Mouse (Mus musculus) bone marrow, adult 2 months (tissue): ENCODE results near the gene Tmem72.

Experiments
- CTCF ChIP-seq: fragments of 200-500 bp; IDR thresholded peaks from 2 replicates; pipeline ENCODE4 v1.5.1; 2011; ENCODE audit warnings: low read length, control low read depth; ENCODE audit not compliant: control insufficient read depth, insufficient read depth
- POLR2A ChIP-seq: fragments of 200-500 bp; IDR thresholded peaks from 2 replicates; pipeline ENCODE4 v1.6.1; 2011; ENCODE audit warnings: low read depth, mild to moderate bottlenecking, control low read depth, low read length, borderline replicate concordance; ENCODE audit not compliant: control insufficient read depth

DNA sequence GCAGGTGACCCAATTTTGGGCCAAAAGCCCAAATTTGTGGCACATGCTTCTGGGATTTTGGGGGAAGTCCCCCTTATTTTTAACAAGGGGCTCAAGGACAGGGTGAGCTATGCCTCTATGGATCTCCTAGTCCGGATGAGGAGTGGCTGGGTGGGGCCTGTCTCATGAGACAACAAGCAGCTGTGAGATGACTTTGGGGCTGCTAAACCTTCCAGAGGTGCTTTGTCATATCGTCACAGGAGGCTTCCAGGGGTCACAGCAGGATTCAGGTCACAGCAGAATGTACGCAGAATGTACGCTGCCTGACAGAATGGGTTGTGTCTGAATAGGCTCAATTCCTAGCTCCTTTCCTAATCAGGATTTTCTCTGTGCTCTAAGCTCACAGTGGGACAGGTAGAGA lies 1.6 kb upstream of the Tmem72 start:
- TF ChIP-seq CTCF (no peak), POLR2A (no peak)
